Mouse (Mus musculus): Measurements from ENCODE around the gene Esf1. TPM values are rescaled to one million over a fixed set of nuclear protein-coding genes. Genes with fewer than 3 reads are reported as not detected.
A peak's percentile ranks its signal among the peaks of the same experiment; 100 is the strongest.
"Not testable (repeated sequence)": the region's sequence is repeated elsewhere in the genome, so short reads cannot be mapped to it uniquely, and the experiment has no call there.

The Esf1 gene
- total RNA-seq (2022) = 10 to 100 TPM in 3 of 4 experiments, 1 to 10 TPM in 1; 9.7 to 13.2 (median 11.7) TPM

DNA sequence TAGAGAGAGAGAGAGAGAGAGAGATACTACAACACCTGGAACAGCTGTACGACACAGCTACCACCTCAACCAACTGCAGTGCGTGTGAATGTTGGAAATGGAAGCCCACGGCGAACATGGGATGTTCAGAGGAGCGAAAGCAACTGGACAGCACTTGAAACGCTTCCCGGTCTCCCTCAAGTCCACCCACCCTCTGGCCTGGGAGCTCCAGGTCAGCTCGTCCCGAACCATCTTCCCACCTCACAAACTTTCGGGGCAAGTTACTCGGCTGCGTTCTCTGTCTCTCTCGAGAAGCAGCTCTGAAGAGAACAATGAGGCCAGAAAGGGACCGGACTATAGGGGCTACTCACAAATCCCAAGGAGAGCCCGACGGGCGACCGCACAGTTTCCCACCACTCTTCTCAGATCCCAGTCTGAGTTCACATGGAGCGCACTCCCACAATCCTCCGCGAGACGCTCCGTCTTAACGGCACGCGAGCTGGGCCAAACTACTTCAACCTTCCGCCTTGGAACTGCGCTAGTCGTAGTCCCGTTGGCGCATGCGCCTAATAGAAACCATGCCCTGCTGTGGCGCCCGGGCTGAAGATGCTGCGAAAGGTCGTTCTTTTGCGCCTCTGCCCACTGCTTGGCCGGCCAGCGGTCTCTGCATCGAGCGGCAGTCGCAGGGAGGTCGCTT lies at the start of gene Esf1, which contains the start of gene Ndufaf5:
Gene Esf1, minus strand, starts transcription at position 438 of the 676 bp plus-strand sequence.
Gene Ndufaf5, plus strand, starts transcription at position 523 of the 676 bp plus-strand sequence.
- DNase-seq (ENCODE audit: low spot score) = peak; percentile 99

DNA sequence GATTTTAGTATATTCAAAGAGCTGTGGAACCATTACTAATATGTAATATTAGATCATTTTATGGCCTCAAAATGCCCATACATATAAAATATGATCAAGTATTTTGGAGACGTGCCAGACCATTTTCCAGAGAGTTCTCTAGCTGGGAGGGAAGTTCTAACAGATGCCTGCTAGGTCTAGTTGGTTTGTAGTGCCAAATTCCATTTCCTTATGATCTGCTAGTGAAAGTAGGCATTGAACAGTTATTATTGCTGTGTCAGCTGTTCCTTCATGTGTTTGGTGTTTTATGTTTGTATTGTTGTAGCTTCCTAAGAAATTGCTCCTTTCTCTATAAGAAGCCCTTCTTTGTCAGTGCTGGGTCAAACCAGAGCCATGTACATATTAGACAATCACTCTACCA lies 45.6 kb upstream of the Esf1 start:
- DNase-seq (ENCODE audit: low spot score) = no peak

- no peak for DNase-seq (ENCODE audit: low spot score)
Observed at GRCm38 (mm10) chr2:140215415-140215814, 45.1 kb upstream of the Esf1 start.

DNA sequence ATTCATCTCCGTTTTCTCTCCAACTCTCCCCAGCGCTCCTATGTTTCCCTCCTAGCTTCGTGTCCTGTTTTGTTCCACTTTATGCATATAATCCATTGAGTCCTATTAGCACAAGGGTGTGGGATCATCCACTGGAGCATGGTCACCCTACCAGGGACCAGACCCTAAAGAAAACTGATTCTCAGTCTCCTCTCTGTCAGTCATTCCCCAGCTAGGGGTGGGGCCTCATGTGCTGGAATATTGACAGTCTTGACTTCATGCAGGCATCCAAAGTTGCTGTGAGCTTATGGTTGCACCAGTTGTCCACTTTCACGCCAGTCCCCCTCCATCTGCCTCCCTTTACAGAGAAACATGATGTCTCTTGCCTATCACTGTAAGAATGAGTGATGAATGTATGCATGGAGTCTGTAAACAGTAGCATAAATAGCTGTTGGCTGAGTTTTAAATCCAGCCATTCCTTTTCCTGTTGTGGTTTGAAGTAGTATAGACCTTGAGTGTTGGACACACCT lies 44.2 kb upstream of the Esf1 start:
- DNase-seq (ENCODE audit: low spot score) = no peak

GRCm38 (mm10) chr2:140203756-140204155 lies 33.4 kb upstream of the Esf1 start:
- DNase-seq (ENCODE audit: low spot score) = no peak

DNA sequence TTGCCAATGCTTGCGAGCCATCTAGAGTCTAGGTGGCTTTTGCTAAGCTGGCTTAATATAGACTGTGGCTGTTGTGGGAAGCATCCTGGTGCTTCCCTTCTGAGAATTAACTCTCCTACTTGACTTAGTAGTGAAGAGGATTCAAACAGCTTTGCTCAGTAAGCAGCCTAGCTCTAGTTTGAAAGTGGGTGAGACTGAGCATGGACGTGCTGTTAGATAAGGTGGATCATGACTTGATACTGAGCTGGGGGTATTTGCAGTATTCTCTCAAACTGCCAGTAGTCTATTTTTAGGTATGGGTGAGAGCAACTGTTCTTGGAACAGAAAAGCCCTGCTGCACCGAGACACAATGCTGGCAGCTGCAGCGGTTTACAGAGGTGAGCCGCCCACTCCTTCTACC lies 32.2 kb upstream of the Esf1 start:
- DNase-seq (ENCODE audit: low spot score) = peak; percentile 36

GRCm38 (mm10) chr2:140200713-140201112 lies 30.3 kb upstream of the Esf1 start:
- no peak for DNase-seq (ENCODE audit: low spot score)

GRCm38 (mm10) chr2:140185685-140186210 lies 15.4 kb upstream of the Esf1 start:
- not testable (repeated sequence) for DNase-seq (ENCODE audit: low spot score)

- no peak for DNase-seq (ENCODE audit: low spot score)
Observed at GRCm38 (mm10) chr2:140170803-140171553, 614 bp upstream of the Esf1 start.

DNA sequence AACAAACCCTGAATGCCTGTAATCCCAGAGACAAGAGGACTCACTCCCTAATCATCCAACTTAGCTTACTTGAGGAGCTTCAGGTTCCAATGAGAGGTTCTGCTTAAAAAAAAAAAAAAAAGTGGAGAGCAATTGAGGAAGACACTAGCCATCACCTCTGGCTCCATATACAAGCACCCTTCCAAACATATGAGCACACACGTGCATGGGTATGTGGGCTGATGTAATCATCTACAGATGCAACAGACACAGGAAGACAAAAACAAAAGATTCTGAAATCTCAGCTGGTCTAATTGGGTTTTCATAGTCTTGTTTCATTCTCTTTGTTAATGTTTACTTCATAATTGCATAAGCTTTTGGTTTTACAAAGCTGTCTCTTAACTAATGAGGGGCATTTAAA lies 1.3 kb downstream of the Esf1 start:
- no peak for DNase-seq (ENCODE audit: low spot score)

DNA sequence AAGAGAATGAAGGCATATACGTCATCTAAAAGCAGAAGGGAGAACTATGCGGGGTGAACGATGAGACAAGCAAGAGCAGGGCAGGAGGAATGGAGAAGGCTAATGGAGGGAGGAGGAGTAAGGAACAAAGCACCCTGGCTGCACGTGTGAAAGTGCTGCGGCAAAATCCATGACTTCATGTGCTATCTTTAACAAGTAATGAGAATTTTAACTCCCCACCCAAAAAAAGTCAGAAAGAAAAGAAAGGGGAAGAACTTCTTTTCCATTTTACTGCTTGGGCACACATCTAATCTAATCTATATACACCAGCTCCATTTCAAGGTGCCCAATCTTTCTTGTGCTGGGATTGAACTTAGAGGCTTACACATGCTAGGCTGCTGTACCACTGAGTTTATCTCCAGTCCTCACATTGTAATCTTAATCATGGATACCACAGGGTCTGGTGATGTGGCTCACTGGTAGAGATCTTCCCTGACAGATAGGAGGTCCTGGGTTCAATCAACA lies 7.0 kb downstream of the Esf1 start:
- DNase-seq (ENCODE audit: low spot score) = no peak

GRCm38 (mm10) chr2:140159186-140159730 lies 11.1 kb downstream of the Esf1 start:
- peak; percentile 28 for DNase-seq (ENCODE audit: low spot score)

GRCm38 (mm10) chr2:140151743-140152142 lies 18.6 kb downstream of the Esf1 start, which contains the start of gene Gm17374:
Gene Gm17374 (plus strand): TSS chr2:140152043.
- DNase-seq (ENCODE audit: low spot score) = not testable (repeated sequence)

DNA sequence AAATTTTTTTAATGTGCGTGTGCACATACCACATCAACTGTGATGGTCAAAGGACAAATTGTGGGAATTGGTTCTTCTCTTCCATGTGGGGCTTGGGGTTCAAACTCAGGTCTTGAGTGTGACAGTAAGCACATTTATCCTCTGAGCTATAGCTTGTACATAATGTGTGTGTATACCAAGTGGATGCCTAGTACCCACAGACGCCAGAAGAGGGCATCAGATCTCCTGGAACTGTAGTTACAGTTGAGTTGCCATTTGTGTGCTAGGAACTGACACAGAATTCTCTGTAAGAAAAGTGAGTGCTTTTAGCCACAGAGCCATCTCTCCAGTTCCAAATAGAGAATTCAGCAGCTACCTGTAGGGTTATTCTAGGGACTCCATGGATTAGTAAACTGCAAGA lies 44.8 kb downstream of the Esf1 start:
- DNase-seq (ENCODE audit: low spot score) = no peak

- DNase-seq (ENCODE audit: low spot score) = no peak
Observed at GRCm38 (mm10) chr2:140113851-140114250, 56.5 kb downstream of the Esf1 start.

DNA sequence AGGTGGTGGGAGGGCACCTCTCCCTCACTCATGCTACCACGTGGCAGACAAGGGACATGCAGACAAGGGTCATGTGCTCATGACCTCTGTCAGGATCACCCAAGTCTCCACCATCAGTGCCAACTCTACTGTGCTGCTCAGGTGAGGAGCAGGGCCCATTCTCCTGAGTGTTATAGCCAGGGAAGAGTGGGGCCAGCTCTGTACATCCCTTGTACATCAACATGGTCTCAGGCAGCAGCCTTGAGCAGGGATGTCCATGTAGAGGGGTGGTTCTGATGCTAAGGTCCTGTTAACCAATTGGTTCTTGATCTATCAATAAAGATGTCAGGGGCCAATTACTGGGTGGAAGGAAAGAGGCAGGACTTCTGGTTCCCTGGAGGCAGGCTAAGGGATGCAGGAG lies 61.4 kb downstream of the Esf1 start:
- no peak for DNase-seq (ENCODE audit: low spot score)

GRCm38 (mm10) chr2:140107641-140108040 lies 62.7 kb downstream of the Esf1 start:
- DNase-seq (ENCODE audit: low spot score) = no peak

DNA sequence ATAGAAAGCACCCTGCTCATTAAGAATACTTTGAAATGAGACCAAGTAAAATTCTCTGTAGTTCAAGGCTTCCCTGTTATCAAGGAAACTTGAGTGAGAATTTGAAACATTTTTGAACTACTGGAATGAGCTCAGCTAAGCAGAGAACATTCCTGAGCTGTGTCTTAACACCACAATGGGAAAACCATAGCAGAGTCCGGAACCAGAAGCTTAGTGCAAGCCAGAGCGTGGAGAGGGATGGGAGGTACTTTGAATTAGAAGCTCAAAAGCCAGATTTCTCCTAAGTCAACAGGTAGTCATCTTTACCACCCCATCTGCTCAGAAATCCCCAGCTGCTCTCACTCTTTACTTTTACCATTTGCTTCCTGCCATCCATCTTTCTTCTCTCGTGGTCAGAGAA lies 65.4 kb downstream of the Esf1 start:
- no peak for DNase-seq (ENCODE audit: low spot score)

DNA sequence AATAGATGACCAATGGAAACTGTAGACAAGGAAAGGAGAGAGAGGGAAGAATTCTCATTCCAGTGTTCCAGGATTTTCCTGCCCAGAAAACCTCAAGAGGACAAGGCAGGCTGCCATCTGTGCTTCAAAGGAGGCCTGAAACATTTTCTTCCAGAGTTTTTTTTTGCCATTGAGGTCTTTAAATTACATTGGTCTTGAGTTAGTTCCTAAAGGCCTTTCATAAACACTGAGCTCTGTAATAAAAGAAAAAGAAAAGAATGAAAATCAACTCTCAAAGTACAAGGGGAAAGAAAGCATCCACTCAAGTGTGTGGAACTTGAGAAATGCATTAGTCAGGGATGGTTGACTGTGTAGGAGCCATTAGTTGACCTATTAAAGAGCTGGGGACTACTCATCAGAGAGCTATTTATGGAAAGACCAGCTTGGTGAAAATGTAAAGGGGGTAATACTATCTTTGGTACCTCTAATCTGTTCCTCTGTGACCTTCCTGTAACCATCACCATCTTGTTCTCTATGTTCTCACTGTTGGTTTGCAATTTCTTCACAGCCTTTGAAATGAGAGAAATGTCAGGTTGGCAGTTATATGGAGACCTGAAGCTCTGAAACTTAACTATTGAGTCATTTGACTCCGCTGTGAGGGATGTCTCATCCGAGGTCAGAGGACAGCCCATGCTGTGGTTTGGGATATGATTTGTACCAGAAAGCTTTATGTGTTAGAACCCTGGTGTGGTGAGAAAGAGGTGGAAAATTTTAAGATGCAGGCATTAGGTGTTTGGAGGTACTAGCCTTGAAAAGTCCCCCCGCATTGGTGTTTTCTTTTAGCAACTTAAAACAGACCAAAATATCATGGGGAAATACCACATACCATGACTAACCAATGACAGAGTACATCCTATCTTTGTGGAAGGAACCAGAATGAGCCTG lies 69.6 kb downstream of the Esf1 start:
- DNase-seq (ENCODE audit: low spot score) = no peak

- DNase-seq (ENCODE audit: low spot score) = no peak
Observed at GRCm38 (mm10) chr2:140099971-140100370, 70.4 kb downstream of the Esf1 start.

GRCm38 (mm10) chr2:140097131-140097591 lies 73.2 kb downstream of the Esf1 start:
- DNase-seq (ENCODE audit: low spot score) = no peak
